Mouse (Mus musculus): Measurements from ENCODE around the gene Olfr1417. TPM values are rescaled to one million over a fixed set of nuclear protein-coding genes. Genes with fewer than 3 reads are reported as not detected.
"Not testable (repeated sequence)": the region's sequence is repeated elsewhere in the genome, so short reads cannot be mapped to it uniquely, and the experiment has no call there.

Olfr1417 gene
- polyA plus RNA-seq (2016; fragmentation: Nextera tagmentation; extraction: Ambion mirVana): not detected in 2 replicates

- Histone ChIP-seq H3K4me3 (no peak within 1 kb of the TSS), H3K4me2 (replicated peaks) (no peak within 1 kb of the TSS), H3K9me3 (replicated peaks) (no peaks in the 10 kb centered on the region), H3K27me3 (no peaks in the 10 kb centered on the region), H3K4me1 (no peaks in the 10 kb centered on the region), H3K27ac (no peak within 1 kb of the TSS), H3K36me3 (no peaks in the 10 kb centered on the region), H3K9ac (no peak within 1 kb of the TSS)
- 82% methylated on average over 4 of the region's 4 CpGs for WGBS
- no peak for ATAC-seq (ENCODE audit: low FRiP score)
Measured at GRCm38 (mm10) chr19:11839119-11839518, at the start of gene Olfr1417. Gene Olfr1417 (minus strand): TSS chr19:11839219.

DNA sequence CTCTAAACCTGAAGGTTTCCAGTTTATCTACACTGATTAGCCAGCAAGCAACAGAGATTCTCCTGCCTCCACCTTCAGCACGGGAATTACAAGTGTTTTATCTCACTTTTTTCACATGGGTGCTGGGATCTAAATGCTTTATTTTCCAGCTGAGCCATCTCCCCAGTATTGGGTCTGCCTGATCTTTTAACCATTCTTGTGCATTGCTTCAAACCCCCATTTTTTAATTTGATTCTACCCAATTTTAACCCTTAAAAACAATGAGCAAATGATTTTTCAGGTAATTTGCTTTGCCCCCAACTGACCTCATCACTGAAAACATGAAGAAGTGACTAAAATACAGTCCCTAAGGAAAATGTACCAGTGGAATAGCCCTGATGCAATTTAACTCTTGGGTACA lies 47.2 kb upstream of the Olfr1417 start, which contains the start of gene Olfr1420:
TSS of gene Olfr1420 (plus strand) at position 301 of the 400 bp plus-strand sequence.
- 57% methylated on average over 1 of the region's 1 CpGs for WGBS
- no peaks in the 10 kb centered on the region for H3K9me3 ChIP-seq (replicated peaks)
- H3K9ac ChIP-seq: no peak within 1 kb of the TSS
- H3K27me3 ChIP-seq: no peaks in the 10 kb centered on the region
- H3K36me3 ChIP-seq: no peaks in the 10 kb centered on the region
- ATAC-seq (ENCODE audit: low FRiP score): no peak
- H3K27ac ChIP-seq: no peak within 1 kb of the TSS
- H3K4me1 ChIP-seq: no peaks in the 10 kb centered on the region
- H3K4me2 ChIP-seq (replicated peaks): no peak within 1 kb of the TSS
- no peak within 1 kb of the TSS for H3K4me3 ChIP-seq

DNA sequence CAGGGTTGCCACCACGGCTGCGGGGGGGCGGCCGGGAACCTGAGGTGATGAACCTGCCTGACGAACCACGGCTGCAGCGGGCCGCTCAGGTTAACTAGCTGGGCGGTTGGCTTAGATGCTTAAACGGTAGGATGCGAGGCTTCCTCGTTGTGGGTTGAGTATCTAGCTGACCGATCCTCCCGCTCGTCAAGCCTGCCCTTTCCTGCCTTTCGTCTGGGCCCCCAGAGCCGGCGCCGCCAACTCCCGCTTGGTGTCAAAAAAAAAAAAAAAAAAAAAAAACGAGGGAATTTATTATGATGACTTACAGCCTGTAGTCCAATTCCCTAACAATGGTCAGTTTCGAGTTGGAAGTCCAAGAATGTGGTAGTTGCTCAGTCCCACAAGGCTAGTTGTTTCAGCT lies 39.4 kb upstream of the Olfr1417 start:
- ATAC-seq (ENCODE audit: low FRiP score); H3K4me3 ChIP-seq: not testable (repeated sequence)

GRCm38 (mm10) chr19:11875006-11875405 lies 36.0 kb upstream of the Olfr1417 start, which contains the start of gene Olfr1419:
Gene Olfr1419 (minus strand): TSS chr19:11875106.
- Histone ChIP-seq H3K4me3 (no peak within 1 kb of the TSS), H3K4me1 (no peaks in the 10 kb centered on the region), H3K9ac (no peak within 1 kb of the TSS), H3K27ac (no peak within 1 kb of the TSS), H3K9me3 (replicated peaks) (no peaks in the 10 kb centered on the region), H3K27me3 (no peaks in the 10 kb centered on the region), H3K4me2 (replicated peaks) (no peak within 1 kb of the TSS), H3K36me3 (no peaks in the 10 kb centered on the region)
- 83% methylated on average over 1 of the region's 1 CpGs for WGBS
- ATAC-seq (ENCODE audit: low FRiP score): no peak

More for the DNA sequence above, 39.4 kb upstream of the Olfr1417 start:
- not testable (repeated sequence) for H3K27ac ChIP-seq; H3K9ac ChIP-seq; H3K4me1 ChIP-seq; H3K4me2 ChIP-seq (replicated peaks); H3K9me3 ChIP-seq (replicated peaks); H3K36me3 ChIP-seq; H3K27me3 ChIP-seq
- 66% methylated on average over 22 of the region's 22 CpGs for WGBS

- no peak for ATAC-seq (ENCODE audit: low FRiP score)
- H3K4me3 ChIP-seq: no peak overlapping the region
- H3K9ac ChIP-seq: no peak overlapping the region
- H3K27ac ChIP-seq: no peak overlapping the region
- H3K9me3 ChIP-seq (replicated peaks): no peaks in the 10 kb centered on the region; the same call in 1 of the 2 replicates
- WGBS: 85% methylated on average over 2 of the region's 2 CpGs
- no peaks in the 10 kb centered on the region for H3K36me3 ChIP-seq
- H3K27me3 ChIP-seq: no peaks in the 10 kb centered on the region
- H3K4me2 ChIP-seq (replicated peaks): no peak overlapping the region
- no peaks in the 10 kb centered on the region for H3K4me1 ChIP-seq
Measured at GRCm38 (mm10) chr19:11867837-11868236, 28.8 kb upstream of the Olfr1417 start.

- 93% methylated on average over 1 of the region's 1 CpGs for WGBS
- Histone ChIP-seq H3K4me2 (replicated peaks) (no peak within 1 kb of the TSS), H3K9ac (no peak within 1 kb of the TSS), H3K27ac (no peak within 1 kb of the TSS), H3K4me1 (no peaks in the 10 kb centered on the region), H3K4me3 (no peak within 1 kb of the TSS), H3K36me3 (no peaks in the 10 kb centered on the region), H3K9me3 (replicated peaks) (no peaks in the 10 kb centered on the region; the same call in 1 of the 2 replicates), H3K27me3 (no peaks in the 10 kb centered on the region)
- no peak for ATAC-seq (ENCODE audit: low FRiP score)
Measured at GRCm38 (mm10) chr19:11860966-11861365, 21.9 kb upstream of the Olfr1417 start, which contains the start of gene Olfr1418. Gene Olfr1418 (minus strand): TSS chr19:11861066.

- Histone ChIP-seq H3K27me3 (no peaks in the 10 kb centered on the region), H3K4me2 (replicated peaks) (no peak overlapping the region), H3K36me3 (no peaks in the 10 kb centered on the region), H3K9ac (no peak overlapping the region), H3K27ac (no peak overlapping the region), H3K4me3 (no peak overlapping the region), H3K9me3 (replicated peaks) (no peaks in the 10 kb centered on the region), H3K4me1 (no peaks in the 10 kb centered on the region)
- no peak for ATAC-seq (ENCODE audit: low FRiP score)
- 82% methylated on average over 6 of the region's 6 CpGs for WGBS
Measured at GRCm38 (mm10) chr19:11856506-11856905, 17.5 kb upstream of the Olfr1417 start.

GRCm38 (mm10) chr19:11854821-11855220 lies 15.8 kb upstream of the Olfr1417 start:
- WGBS: 87% methylated on average over 2 of the region's 2 CpGs
- no peak overlapping the region for H3K9ac ChIP-seq
- no peak overlapping the region for H3K27ac ChIP-seq
- no peaks in the 10 kb centered on the region for H3K27me3 ChIP-seq
- no peaks in the 10 kb centered on the region for H3K9me3 ChIP-seq (replicated peaks)
- H3K4me1 ChIP-seq: no peaks in the 10 kb centered on the region
- H3K4me2 ChIP-seq (replicated peaks): no peak overlapping the region
- no peak for ATAC-seq (ENCODE audit: low FRiP score)
- H3K4me3 ChIP-seq: no peak overlapping the region
- no peaks in the 10 kb centered on the region for H3K36me3 ChIP-seq

DNA sequence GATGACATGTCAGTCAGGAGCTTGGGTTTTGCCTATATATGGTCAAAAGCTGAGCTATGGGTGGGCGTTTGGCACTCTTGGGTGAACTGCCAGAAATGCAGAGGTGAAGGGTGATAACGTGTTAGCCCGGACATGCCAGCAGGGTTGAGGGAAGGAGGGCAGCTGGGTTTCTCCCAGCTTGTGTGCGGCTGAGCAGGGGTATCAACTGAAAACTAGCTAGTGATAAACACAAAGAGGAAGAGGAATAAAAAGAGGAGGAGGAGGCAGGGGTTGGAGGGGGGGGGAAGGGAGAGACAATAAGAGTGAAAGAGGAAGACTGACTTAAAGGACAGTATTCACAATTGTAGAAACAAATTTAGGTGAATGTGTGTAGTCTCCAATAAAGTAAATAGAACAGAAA lies 13.6 kb upstream of the Olfr1417 start:
- Histone ChIP-seq H3K36me3 (no peaks in the 10 kb centered on the region), H3K9ac (no peak overlapping the region), H3K27ac (no peak overlapping the region), H3K4me3 (no peak overlapping the region), H3K4me2 (replicated peaks) (no peak overlapping the region), H3K9me3 (replicated peaks) (no peaks in the 10 kb centered on the region), H3K4me1 (no peaks in the 10 kb centered on the region), H3K27me3 (no peaks in the 10 kb centered on the region)
- no peak for ATAC-seq (ENCODE audit: low FRiP score)
- 68% methylated on average over 4 of the region's 4 CpGs for WGBS

- Histone ChIP-seq H3K27ac (no peak overlapping the region), H3K9me3 (replicated peaks) (no peaks in the 10 kb centered on the region), H3K9ac (no peak overlapping the region), H3K36me3 (no peaks in the 10 kb centered on the region), H3K4me2 (replicated peaks) (no peak overlapping the region), H3K4me3 (no peak overlapping the region), H3K4me1 (no peaks in the 10 kb centered on the region), H3K27me3 (no peaks in the 10 kb centered on the region)
- ATAC-seq (ENCODE audit: low FRiP score): no peak
- WGBS: 87% methylated on average over 4 of the region's 4 CpGs
Measured at GRCm38 (mm10) chr19:11846333-11846732, 7.3 kb upstream of the Olfr1417 start.

DNA sequence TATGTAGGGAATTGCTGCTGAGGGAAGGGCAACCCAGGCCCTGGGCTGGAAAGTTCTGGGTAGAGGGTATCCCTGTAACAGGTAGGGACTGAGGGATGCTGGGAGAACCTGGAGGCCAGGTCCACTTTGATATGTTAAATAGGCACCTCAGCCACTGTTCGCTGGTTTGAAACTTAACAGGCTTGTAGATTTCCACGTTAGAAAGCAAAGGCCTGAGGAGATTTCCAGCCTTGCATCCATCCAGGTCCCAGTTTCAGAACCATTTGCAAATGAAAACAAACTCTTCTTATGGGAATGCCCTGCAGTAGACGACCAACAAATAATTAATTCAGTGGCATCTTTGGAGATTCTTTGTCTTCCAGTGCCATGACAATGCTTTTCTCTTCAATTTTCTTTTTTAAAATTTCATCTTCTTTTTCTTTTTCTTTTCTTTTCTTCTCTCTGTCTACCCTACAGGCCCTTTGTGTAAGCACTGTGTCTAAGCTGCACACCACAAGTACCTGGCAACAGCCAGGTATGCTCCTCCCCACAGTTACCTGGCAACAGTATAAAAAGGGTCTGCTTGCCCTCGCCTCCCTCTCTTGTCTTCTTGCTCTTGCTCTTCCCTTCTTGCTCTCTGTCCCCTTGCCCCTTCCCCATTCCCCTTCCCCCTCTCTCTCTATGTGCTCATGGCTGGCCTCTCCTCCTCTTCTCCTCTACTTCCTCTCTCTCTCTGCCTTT lies 15.5 kb downstream of the Olfr1417 start:
- no peak for ATAC-seq (ENCODE audit: low FRiP score)
- H3K27ac ChIP-seq: no peak overlapping the region
- H3K36me3 ChIP-seq: no peaks in the 10 kb centered on the region
- peaks cover 16% of the 10 kb centered on the region for H3K27me3 ChIP-seq
- H3K4me2 ChIP-seq (replicated peaks): no peak overlapping the region
- no peaks in the 10 kb centered on the region for H3K9me3 ChIP-seq (replicated peaks)
- no peak overlapping the region for H3K9ac ChIP-seq
- H3K4me3 ChIP-seq: no peak overlapping the region
- peaks cover 13% of the 10 kb centered on the region; the same call in 1 of the 2 replicates for H3K4me1 ChIP-seq
- WGBS: 32% methylated on average over 4 of the region's 4 CpGs

- 37% methylated on average over 6 of the region's 6 CpGs for WGBS
- Histone ChIP-seq H3K9ac (no peak overlapping the region), H3K4me3 (peak overlapping the region; percentile 74)
Measured at GRCm38 (mm10) chr19:11820211-11820610, 18.8 kb downstream of the Olfr1417 start.

DNA sequence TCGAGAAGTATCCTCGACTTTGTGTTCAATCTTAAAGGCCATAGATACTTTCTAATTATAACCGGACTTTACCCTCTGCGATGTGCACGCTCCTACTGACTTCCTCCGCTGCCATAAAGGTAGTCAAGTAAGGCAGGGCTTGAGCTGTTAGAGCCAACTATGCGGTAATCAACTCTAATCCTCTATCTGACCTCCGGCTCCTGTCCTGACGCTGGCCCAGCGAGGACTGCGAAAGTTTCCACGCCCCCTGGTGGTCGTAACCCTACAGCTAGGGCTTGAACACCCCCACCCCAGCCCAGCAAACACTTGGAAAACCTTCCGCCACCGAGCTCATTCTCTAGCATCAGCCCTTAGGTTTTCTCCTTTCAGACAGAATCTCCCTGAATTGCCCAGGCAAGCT lies 19.2 kb downstream of the Olfr1417 start:
- peak; percentile 76 for ATAC-seq (ENCODE audit: low FRiP score)
- WGBS: under 1% methylated on average over 15 of the region's 15 CpGs
- H3K9me3 ChIP-seq (replicated peaks): no peaks in the 10 kb centered on the region
- peak overlapping the region; percentile 88 for H3K4me2 ChIP-seq (replicated peaks)
- no peak overlapping the region for H3K27ac ChIP-seq
- no peaks in the 10 kb centered on the region for H3K36me3 ChIP-seq
- peaks cover 44% of the 10 kb centered on the region for H3K27me3 ChIP-seq
- H3K4me3 ChIP-seq: peak overlapping the region; percentile 74
- H3K4me1 ChIP-seq: peaks cover 15% of the 10 kb centered on the region; the same call in 1 of the 2 replicates
- H3K9ac ChIP-seq: no peak overlapping the region

More at GRCm38 (mm10) chr19:11820211-11820610, 18.8 kb downstream of the Olfr1417 start:
- no peak for ATAC-seq (ENCODE audit: low FRiP score)
- Histone ChIP-seq H3K4me1 (peaks cover 15% of the 10 kb centered on the region; the same call in 1 of the 2 replicates), H3K27ac (no peak overlapping the region), H3K9me3 (replicated peaks) (no peaks in the 10 kb centered on the region), H3K27me3 (peaks cover 44% of the 10 kb centered on the region), H3K36me3 (no peaks in the 10 kb centered on the region), H3K4me2 (replicated peaks) (peak overlapping the region; percentile 88)
